Mouse (Mus musculus) gonadal fat pad, adult 2 months (tissue): Measurements from ENCODE around the gene Map3k5. TPM values are rescaled to one million over a fixed set of nuclear protein-coding genes. Genes with fewer than 3 reads are reported as not detected.

Source experiments
- DNase-seq: peaks from one replicate; pipeline ENCODE4 v3.0.0-alpha.2; 2012; ENCODE audit warnings: low read depth
- polyA plus RNA-seq: library from polyadenylated mRNA; depleted of rRNA; stranded (reverse); fragments of >200 nt; gene quantifications from 2 replicates; pipeline ENCODE4 v1.2.3, GENCODE M21; 2012

Gene Map3k5
- polyA plus RNA-seq, 1 experiment, result 8.5 TPM

DNA sequence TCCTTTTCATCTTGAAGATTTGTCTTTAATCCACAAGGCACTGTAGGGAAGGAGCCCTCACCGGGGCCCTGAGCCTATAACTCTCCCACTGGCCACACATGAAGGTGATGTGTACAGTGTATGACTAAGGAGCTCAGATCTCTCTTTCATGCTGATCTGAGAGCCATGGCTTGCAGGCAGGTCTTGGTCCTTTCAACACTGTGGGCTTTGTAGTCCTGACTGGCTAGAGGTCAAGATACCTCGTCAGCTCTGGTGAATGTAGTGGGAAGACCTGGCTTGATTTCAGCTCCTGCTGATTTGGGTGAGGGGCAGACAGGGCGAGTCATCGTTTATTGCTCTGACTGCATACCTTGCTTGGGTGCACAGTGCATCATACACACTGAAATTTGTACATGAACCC, 171.3 kb downstream of the Map3k5 start:
- no peak for DNase-seq

DNA sequence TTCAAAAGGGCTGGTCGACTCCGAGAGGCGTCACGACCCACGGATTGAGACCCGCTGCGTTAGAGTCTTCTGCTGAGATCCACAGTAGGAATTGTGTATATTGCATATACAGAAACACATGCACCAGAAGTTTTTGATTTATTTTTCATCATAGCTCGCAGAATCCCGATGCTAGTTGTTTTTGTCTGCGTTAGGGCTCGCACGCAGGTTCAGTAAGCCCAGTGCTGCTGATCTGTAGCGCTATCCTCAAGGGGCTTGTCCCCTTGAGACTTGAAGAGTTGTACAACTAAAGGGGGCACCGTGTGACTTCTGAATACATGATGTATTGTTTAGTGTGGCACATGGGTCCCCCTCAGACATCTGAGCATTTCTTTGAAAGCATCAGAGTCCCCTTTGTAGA, 172.8 kb downstream of the Map3k5 start:
- DNase-seq, result no peak

DNA sequence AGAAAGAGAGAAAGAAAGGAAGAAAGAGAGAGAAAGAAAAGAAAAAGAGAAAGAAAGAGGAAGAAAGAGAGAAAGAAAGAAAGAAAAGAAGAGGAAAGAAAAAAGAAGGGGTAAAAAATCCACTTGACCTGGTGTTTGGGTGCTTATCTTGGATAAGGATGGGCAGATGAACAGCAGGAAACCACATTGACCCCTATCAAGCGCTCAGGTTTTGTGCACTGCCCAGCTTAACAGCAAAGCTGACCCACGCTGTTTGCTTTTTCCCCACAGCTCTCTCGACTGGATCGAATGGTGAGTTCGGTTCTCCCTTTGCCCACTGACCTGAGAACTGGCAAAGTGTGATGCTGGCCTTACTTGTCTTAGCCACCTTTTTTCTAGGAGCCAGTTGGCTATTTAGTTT, 177.2 kb downstream of the Map3k5 start:
- no peak for DNase-seq

DNA sequence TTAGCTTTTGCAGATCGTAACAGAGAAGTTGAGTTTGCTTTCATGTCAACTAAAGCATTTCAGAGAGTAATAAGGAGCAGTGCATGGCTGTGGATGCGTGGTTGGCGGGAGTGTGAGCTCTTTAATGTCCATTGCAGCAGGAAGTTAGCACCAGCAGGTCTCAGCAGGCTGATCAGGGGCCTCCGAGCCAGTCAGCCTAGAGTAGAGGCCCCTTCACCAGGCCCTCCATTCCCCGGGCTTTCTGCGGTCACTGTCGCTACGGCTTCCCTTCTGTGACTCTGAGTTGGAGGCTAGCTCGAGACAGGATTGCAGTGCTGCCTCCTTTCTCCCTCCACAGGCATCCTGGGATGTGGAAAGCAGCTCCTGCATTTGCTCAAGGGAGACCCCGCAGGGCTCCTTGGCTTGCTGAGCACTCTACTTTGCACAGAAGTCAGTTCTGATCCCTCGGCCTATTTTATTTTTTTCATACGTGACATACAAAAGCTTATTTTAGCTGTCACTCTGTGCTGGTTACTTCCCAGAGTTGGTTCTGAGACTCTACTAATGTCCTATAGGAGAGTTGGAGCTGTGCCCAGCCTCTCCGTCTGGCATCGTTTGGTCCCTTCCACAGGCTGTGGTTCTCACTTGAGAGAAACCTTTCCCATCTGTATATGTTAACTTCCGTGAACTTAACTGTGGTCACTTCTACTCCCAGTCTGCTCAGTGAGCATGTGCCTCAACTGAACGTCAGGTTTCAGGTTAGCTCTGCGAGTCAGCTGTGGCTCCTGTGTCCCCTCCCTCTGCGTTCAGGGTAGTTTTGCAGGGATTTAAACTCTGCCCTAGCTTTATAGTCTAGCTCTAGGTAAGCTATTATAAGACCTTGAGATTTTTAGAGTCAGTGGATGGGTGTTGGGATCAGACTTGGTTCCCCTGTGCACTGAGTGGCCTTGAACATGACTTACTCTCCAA, 178.0 kb downstream of the Map3k5 start:
- DNase-seq, result no peak

DNA sequence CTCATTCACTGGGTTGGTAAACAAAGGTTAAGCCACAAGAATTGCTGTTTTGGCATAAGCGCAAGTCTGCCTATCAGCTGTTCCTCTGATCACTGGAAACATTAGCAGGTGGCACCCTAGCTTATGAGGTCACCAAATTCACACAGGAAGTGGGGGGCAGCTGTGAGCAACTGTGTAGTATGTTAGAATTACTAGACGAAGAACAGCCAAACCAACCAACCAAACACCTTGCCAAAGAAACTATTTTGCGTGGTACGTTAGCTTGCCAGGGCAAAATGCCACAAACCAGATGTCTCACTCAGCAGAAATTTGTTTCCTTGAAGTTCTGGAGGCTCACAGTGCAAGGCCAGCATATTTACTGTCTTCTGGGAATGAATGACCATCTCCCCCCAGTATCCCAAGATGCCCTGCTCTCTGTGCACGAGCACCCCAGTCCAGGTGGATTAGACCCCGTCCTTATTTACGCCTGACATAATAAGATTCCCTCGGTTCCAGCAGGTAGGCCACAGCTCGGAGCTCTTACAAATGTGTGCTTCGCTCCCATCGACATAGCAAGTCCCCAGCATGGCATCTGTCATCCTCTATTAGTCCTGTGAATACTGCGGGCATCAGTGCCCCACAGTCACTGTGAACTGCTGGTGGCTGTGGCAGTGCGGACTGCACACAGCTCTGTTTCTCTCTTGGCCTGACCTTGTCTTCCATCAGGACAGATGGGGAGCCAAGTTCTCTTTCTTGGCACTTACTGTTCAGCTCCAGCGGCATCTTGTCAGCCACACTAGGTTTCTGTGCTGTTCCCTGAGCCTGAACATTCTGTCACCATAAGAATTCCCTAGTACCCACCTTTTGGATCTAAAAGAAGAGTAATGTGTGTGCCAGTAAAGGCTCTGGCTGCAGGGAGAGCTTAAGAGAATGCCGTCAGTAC, 185.5 kb downstream of the Map3k5 start:
- no peak for DNase-seq

DNA sequence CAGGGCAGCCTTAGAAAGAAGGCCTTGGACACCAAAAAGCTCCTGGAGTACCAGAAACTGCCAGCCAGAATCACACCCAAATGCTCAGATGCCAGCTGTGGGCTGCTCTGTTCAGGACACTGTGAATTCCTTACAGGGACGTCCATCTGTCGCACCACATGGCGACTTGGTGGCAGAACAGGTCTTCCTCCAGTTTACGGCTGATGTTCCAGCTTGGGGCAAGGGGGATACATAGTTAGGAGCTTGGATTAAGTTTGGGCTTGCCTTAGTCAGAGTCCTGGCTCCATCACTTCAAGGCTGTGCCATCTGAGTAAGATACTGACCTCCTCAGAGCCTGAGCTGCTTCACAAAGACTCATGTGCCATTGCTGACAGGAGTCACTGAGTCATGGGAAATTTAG, 187.7 kb downstream of the Map3k5 start:
- no peak for DNase-seq

DNA sequence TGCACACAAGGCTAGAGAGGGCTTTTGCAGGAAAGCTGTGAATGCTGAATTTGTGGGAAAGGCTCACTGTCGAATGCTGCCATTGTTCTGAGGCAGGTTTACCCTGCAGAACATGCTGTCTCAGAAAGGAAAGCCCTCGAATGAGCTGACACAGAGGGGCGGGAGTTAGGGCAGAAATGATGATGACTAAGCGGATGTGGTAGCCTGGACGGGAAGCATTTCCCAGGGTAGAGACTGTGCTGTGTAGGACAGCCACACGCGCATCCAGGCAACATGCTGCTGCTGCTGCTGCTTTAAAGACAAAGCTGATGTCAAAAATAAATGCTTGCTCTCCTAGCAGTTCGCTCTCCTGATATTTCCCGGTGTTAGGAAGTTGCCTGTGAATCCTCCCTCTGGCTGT, 189.1 kb downstream of the Map3k5 start:
- DNase-seq, result no peak

DNA sequence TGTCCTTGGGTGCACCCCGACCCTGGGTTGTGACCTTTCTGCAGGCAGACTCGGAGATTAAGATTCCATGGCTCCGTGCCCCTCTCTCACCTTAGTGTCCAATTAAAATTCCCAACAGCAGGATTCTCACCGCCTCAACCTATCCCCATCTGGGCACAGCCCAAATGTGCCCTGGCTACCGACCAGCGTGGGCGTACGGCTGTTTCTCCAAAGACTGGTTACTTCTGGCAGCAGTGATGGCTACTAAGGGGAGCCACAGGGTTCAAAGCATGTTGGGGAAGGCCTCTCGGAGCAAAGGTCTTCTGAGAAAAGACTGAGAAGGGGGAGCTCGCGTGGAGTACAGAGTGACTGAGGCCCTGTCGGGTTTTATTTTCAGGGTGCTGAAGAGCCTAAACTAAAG, 190.3 kb downstream of the Map3k5 start:
- DNase-seq, result peak; percentile 28

DNA sequence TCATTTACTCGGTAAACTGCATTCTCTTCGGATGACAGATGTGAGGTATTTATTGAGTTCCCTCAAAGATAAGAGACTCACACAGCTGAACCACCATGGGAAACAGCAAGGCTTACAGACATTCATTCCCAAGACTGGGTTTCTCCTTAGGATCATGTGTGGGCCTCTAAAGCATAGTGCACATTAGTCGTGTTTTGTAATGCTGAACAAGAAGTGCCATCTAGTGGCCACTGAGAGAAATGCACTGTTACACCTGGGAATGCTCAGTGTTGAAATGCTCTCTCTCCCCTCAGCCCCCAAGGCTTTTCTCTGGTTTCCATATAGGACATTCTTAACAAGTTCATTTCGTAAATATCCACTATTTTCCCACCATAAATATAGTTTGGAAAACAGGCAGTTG, 191.0 kb downstream of the Map3k5 start:
- DNase-seq, result peak; percentile 36

DNA sequence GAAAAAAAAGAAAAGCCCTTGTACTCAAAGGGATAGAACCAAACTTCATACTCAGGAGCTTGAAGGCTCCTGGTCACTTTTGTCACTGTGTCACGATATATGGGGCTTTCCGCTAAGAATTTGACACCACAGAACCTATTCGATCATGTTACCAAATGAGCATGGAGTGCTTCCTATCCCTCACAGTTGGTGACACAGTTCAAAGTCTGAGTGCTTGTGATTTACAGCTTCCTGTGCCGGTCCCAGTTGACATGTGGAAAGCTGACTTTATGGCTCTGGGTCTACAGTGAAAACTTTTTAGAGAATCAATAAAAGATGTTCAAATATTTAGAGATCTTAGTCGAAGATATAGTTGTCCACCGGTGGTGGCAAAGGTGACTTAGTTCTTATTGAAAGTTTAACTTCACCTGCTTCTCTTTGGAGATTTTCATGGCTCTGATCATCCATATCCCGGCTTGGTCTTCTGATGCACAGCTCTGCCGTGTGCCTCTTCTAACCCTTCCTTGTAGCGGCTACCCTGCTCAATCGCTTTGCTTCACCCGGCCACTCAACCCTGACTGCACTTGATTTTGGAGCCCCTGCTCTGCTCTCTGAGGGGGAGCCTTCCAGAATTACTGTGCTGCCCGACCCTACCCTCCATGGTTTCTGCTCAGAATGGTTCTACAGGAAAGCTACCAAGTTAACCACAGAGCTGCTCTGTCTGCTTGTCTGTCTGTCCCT, 198.8 kb downstream of the Map3k5 start:
- no peak for DNase-seq

DNA sequence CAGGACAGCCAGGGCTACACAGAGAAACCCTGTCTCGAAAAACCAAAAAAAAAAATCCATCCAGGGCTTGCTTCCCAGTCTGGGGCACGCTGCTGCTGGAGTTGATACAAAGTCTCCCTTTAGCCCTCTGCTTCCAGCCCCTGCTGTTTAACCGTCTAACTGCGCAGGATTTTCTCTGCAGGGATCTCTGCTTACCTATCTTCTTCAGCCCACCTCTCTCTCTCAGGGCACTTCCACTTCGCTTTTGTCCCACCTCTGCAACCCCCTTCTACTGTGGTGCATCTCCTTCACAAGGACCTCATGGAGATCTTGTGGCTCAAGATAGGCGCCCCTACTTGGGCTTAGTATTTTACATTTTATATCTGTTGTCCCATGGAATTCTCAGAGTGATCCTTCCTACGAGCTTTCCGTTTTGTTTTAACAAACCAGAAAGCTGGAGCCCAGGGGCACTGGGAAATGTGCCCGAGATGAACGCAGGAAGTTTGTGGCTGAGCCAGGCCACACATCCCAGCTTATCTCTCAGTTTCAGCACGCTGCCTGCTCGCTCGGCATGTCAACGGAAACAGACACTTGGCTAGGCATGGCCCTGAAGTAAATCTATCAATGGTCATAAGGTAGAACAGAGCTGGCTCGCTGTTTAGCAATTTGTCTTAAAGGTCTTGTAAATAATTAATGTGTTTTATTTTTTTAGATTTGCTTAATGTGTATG, 201.2 kb downstream of the Map3k5 start:
- DNase-seq, result no peak

DNA sequence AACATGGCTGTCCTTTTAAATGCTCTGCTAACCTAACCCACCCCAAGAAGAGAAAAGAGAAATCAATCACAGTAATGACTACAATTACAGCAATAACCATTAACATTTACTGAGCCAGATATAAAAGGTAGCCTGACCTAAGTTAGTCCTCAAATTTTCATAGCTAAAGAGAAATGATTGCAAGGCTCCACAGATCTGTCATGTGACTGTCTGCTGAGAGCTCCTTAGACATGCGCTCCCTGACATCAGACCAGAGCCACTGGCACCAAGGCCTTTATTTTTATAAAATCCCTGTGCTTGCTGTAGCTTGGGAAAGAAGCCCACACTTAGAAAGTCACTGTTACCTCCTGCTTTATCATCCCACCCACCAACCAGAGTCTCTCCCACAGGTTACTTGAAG, 202.2 kb downstream of the Map3k5 start:
- no peak for DNase-seq

DNA sequence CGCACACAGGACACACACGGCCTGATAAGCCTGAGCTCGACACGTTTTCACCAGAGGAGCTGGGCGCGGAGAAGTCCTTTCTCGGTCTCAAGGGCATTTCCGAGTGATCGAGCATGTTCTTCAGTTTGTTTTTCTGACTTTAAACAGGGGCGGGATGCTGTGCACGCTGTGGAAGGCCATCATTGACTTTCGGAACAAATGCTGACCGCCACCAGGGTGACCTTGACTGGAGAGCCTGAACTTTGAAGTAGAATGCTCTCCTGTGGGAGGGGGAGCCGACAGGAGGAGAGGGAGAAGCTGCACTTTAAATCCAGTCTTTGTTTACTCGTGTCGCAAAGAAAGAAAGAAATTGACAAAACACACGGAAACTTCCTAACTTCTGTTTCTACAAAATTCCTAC, 207.1 kb downstream of the Map3k5 start:
- no peak for DNase-seq

DNA sequence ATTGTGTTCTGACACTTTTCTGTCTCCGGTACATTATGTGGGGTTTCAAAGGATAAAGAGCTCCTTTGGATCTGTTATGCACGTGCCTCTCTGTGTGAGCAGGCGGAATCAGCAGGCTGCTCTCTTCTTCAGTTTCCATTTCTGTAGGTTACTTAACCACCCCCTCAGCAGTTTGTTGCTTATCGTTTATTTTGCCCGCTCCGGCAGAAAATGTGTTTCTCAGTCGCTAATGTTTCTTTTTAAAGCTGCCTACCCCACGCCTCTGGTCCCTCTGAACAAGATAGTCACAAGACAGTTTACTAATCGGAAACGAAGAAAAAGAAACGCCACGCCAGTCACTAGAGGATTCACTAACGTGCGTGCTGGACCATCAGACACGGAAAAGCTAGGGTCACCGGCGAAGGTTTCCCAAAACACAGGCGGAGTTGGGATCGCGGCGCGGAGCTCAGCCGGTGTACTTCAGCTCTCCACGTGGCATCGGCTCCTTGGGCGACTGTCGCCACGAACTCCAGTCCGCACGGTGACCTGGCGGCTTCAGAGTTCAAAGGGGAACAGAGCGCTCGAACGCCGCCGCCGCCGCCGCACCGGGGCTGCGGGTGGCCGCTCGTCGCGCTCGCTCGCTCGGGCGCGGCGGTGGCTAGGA, 214.0 kb downstream of the Map3k5 start, which contains the start of gene Map7:
TSS of gene Map7 (plus strand) at position 342 of the 643 bp plus-strand sequence.
- no peak for DNase-seq

DNA sequence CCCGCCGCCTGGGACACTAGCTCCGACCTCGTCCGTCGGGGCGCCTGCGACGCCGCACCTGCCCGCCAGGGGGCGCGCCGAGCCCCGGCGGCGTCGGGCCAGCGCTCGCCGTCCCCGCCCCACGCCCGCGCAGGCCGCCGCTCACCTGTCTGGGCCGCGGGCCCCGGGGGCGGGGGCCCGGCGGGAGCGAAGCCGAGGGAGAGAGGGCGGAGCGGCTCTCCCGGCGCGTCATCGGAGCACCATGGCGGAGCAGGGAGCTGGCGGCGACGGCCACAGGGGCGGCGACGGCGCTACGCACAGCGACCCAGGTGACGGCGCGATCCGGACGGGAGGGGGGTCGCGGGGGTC, 214.5 kb downstream of the Map3k5 start:
- no peak for DNase-seq

DNA sequence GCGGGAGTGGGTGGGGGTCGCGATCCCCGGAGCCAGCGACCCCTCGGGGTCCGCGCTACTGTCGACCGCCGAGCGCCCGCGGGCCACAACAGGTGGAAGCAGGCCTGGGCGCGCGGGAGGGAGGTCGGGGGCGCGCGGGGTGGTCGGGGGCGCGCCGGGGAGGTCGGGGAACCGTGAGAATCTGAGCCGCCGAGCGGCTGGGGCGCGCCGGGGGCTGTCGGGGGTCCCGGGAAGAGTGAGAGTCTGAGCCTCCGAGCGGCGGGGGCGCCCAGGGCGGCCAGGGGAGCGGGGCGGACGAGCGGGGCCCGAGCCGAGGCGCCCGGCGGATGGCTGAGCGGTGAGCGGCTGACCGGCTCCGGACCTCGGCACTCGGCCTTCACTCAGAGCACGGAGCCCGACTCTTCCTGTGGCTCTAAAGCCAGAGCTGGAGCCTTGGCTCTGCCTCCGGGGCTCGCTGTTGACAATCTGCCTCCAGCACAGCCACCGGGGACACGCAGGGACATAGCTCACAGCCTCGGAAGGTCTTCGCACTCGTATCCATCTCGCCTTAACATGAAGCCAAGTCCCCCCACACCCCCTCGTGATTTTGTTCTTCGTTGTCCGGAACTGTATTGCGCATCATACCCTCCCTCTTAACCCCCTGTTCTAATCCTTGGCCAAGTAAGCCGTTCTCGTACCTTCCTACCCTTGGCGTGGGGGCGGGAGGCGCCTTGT, 215.0 kb downstream of the Map3k5 start:
- DNase-seq, result no peak

DNA sequence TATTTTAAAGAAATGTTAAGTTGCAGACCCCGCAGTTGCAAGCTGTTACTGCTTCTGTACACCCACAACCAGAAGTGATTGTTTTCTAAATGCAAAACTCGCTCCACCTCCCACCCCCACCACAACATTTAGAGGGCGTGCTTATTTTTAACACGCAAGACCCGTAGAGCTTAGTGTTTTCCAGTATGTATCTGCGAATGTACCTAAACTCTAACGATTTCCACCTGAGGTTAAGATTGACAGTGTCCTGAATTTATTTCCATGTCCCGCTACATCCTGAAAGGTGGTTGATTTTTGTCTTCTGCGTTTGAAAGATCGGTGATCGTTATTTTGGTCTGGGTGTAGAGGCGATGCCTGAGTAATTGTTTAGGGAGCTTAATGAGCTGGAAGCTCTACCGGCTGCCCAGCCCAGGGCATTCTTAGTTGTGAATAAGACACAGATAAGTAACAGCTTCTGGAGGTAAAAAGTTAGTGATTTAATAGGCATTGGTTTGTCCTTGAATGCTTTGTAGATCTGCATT, 215.6 kb downstream of the Map3k5 start:
- no peak for DNase-seq

DNA sequence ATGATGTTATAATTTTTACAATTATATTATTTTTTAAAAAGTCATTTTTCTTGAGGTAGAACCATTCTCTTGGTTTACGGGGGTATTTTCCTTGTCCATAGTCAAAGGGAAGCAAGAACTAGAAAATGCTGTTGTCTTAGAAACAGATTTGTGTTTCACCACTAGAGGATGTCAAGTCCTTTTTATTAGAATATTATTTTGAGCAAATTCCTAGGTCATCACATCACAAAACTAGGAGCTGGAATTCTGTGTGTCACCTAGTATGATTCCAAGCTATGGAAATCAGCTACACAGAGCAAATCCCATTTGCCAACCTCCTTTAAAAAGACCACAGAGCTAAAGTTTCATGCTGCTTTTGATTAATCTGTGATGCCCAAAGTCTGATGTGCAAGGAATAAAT, 217.9 kb downstream of the Map3k5 start:
- no peak for DNase-seq

DNA sequence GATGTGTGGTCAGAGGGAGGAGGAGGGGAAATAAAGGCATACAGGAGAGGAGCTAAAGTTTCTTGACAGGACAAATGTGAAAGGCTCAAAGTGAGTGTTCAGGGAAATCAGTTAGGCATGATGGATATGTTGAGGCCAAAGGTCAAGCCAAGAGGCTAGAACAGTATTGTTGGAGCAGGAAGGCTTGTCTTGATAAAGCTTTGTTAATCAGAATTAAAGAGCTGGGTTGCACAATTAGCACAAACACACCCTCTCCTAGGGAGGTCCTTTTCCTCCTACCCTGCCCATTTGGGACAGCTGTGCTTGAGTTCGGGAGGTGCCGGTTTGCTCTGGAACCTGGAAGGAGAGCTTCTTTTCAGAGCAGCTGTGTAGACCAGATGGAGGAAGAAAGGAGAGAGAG, 219.2 kb downstream of the Map3k5 start:
- DNase-seq, result no peak

DNA sequence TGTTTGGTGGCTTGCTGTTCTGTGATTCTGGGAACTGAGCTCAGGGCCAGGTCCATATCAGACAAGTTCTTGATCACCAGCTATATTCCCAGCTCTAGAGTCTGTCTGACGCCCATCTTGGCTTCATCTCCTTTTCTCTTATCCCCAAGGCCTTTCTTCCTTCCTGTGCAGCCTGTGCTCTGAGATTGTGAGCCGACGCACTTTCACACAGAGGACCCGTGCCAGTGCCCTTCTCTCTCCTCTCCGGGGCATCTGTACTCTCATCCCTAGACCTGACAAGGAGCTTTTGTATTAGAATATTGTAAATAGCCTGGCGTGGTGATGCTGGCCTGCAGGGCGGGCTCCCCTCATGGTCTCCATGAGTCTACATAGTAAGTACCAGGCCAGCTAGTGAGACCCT, 221.1 kb downstream of the Map3k5 start:
- no peak for DNase-seq
